In the genomic region with DNA sequence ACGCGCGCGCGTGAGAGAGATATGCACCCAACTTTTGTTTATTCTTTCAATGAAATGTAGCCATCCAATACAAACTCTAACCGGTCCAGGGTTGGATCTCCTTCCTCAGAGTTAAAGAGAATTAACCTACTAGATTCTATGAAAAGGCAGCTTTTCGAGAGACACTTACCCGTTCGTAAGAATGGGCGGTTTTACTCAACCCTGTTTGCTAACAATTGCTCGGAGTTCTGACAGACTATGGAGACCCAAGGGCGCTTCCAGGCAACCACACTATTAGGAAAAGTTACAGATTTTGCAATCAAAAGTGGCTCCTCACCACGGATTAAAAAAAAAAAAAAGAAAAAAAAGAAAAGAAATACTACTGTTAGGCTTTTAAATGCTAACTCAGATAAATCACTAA, we compare ENCODE assay signal across 8 mouse cellular contexts. TPM values are rescaled to one million over a fixed set of nuclear protein-coding genes. Genes with fewer than 3 reads are reported as not detected.
DNase-seq lines count a peak whose midpoint lies in the region; ATAC-seq and TF ChIP-seq lines count a peak whose summit lies in the region.

No protein-coding gene starts in this region.

- no peaks in the 10 kb centered on the region for H3K36me3 ChIP-seq in spleen, adult 2 months (ENCODE audit: control insufficient read depth, insufficient read depth, low read length)
- no peaks in the 10 kb centered on the region for H3K36me3 ChIP-seq in forebrain, embryonic 16.5 days (ENCODE audit: control insufficient read depth, insufficient read depth)
- no peaks in the 10 kb centered on the region for H3K36me3 ChIP-seq in liver, embryonic 14.5 days (replicated peaks; ENCODE audit: control insufficient read depth, insufficient read depth, low read depth)
- H3K36me3 ChIP-seq in stomach, embryonic 16.5 days (ENCODE audit: control insufficient read depth, insufficient read depth, low read length): no peaks in the 10 kb centered on the region

- TF ChIP-seq EP300 in liver, embryonic 14.5 days (IDR thresholded peaks at IDR 0.05; ENCODE audit: low read depth): no peak

- peaks cover 6% of the 10 kb centered on the region for H3K27me3 ChIP-seq in spleen, adult 2 months (ENCODE audit: control insufficient read depth, insufficient read depth, low read length)
- H3K27me3 ChIP-seq in forebrain, embryonic 16.5 days (replicated peaks; ENCODE audit: control insufficient read depth, insufficient read depth, low read length): no peaks in the 10 kb centered on the region
- peaks cover 24% of the 10 kb centered on the region for H3K27me3 ChIP-seq in liver, embryonic 14.5 days (ENCODE audit: control insufficient read depth, insufficient read depth, low read length)
- H3K27me3 ChIP-seq in stomach, embryonic 16.5 days (ENCODE audit: control insufficient read depth, insufficient read depth, low read length): no peaks in the 10 kb centered on the region

- peak overlapping the region; percentile 74 for H3K4me2 ChIP-seq in forebrain, embryonic 16.5 days (ENCODE audit: low read length)
- H3K4me2 ChIP-seq in liver, embryonic 14.5 days (ENCODE audit: low read depth): peak overlapping the region; percentile 62
- peak overlapping the region; percentile 79 for H3K4me2 ChIP-seq in stomach, embryonic 16.5 days (ENCODE audit: low read depth, low read length)

- 0 out of 2 replicates have a peak overlapping the region, but pooled peaks have one; percentile 35 for H3K27ac ChIP-seq in spleen, adult 2 months (ENCODE audit: insufficient read depth, low read length)
- H3K27ac ChIP-seq in forebrain, embryonic 16.5 days (ENCODE audit: low read length): no peak overlapping the region
- H3K27ac ChIP-seq in liver, embryonic 14.5 days: no peak overlapping the region
- peak overlapping the region; percentile 93 for H3K27ac ChIP-seq in stomach, embryonic 16.5 days (ENCODE audit: low read length)

- no peak overlapping the region for H3K9ac ChIP-seq in forebrain, embryonic 16.5 days (replicated peaks; ENCODE audit: low read depth, low read length)
- no peak overlapping the region for H3K9ac ChIP-seq in liver, embryonic 14.5 days (replicated peaks)
- peak overlapping the region; percentile 84; the same call in 1 of the 2 replicates for H3K9ac ChIP-seq in stomach, embryonic 16.5 days (ENCODE audit: low read length)

- peaks cover 11% of the 10 kb centered on the region for H3K4me1 ChIP-seq in spleen, adult 2 months (ENCODE audit: control insufficient read depth, insufficient read depth, insufficient read length)
- peaks cover 9% of the 10 kb centered on the region; the same call in 1 of the 2 replicates for H3K4me1 ChIP-seq in forebrain, embryonic 16.5 days (replicated peaks; ENCODE audit: control insufficient read depth, insufficient read depth, low read length)
- no peaks in the 10 kb centered on the region; a peak in 1 of 4 replicates for H3K4me1 ChIP-seq in liver, embryonic 14.5 days (replicated peaks; ENCODE audit: control insufficient read depth in 2 of 2, insufficient read depth in 2 of 2, low read length in 1 of 2)
- peaks cover 6% of the 10 kb centered on the region; the same call in 1 of the 2 replicates for H3K4me1 ChIP-seq in stomach, embryonic 16.5 days (ENCODE audit: control insufficient read depth, insufficient read depth, low read length)

- no peak for TF ChIP-seq CTCF in spleen, adult 2 months (IDR thresholded peaks at IDR 0.05; ENCODE audit: extremely low read depth, insufficient read depth, insufficient read length, insufficient replicate concordance)
- TF ChIP-seq CTCF in liver, embryonic 14.5 days (IDR thresholded peaks at IDR 0.05; ENCODE audit: low read depth): no peak

- no peak for ATAC-seq in forebrain, embryonic 16.5 days
- no peak for ATAC-seq in liver, embryonic 14.5 days (ENCODE audit: insufficient read depth)
- ATAC-seq in stomach, embryonic 16.5 days (ENCODE audit: insufficient read depth, low FRiP score): no peak
- ATAC-seq in erythroblast, adult 5-6 weeks (replicated peaks; ENCODE audit: low FRiP score, poor library complexity, severe bottlenecking): no peak

- 69% methylated on average over 13 of the region's 13 CpGs for WGBS in spleen, adult 2 months
- 4% methylated on average over 13 of the region's 13 CpGs for WGBS in forebrain, embryonic 16.5 days
- 26% methylated on average over 13 of the region's 13 CpGs for WGBS in liver, embryonic 14.5 days (ENCODE audit: insufficient replicate concordance)
- 6% methylated on average over 13 of the region's 13 CpGs for WGBS in stomach, embryonic 16.5 days

- no peak for TF ChIP-seq POLR2A in spleen, adult 2 months (IDR thresholded peaks at IDR 0.05; ENCODE audit: low read depth, low read length)

- no peaks in the 10 kb centered on the region for H3K9me3 ChIP-seq in forebrain, embryonic 16.5 days (ENCODE audit: control insufficient read depth, low read length)
- H3K9me3 ChIP-seq in liver, embryonic 14.5 days (ENCODE audit: control insufficient read depth, low read length): no peaks in the 10 kb centered on the region
- H3K9me3 ChIP-seq in stomach, embryonic 16.5 days (replicated peaks; ENCODE audit: control insufficient read depth, low read length): no peaks in the 10 kb centered on the region

- H3K4me3 ChIP-seq in spleen, adult 2 months (ENCODE audit: extremely low read depth, insufficient read depth, insufficient read length): no peak overlapping the region
- H3K4me3 ChIP-seq in forebrain, embryonic 16.5 days (replicated peaks; ENCODE audit: low read length): peak overlapping the region; percentile 79
- H3K4me3 ChIP-seq in liver, embryonic 14.5 days (ENCODE audit: insufficient read depth in 1 of 2, low read depth in 2 of 2, low read length in 2 of 2): no peak overlapping the region
- peak overlapping the region; percentile 79 for H3K4me3 ChIP-seq in stomach, embryonic 16.5 days (replicated peaks; ENCODE audit: low read length)

- DNase-seq in spleen, adult 2 months (ENCODE audit: low read depth in 1 of 2, low spot score in 2 of 2): no peak
- DNase-seq in spleen, postnatal 14 days (ENCODE audit: low spot score in 2 of 2): no peak
- no peak for DNase-seq in liver, embryonic 14.5 days (ENCODE audit: low read depth in 3 of 3, low spot score in 3 of 3)
- no peak for DNase-seq in frontal cortex, adult 2 months (ENCODE audit: extremely low spot score in 1 of 2, low spot score in 1 of 2)
- no peak for DNase-seq in left cerebral cortex, postnatal 4 days

- intact Hi-C loops in left cerebral cortex, postnatal 4 days (cut with DNase I): no loop called here

RNA-seq across cellular contexts. Expression of a gene that starts 0.5 kb away (rescaled TPM):
- 12.0 and 12.9 TPM in 2 replicates for polyA plus RNA-seq in spleen, adult 2 months (2012; rRNA removed)
- 4.5 and 6.2 TPM in 2 replicates for polyA plus RNA-seq in forebrain, embryonic 16.5 days (2015; fragmentation: Nextera tagmentation; extraction: Ambion mirVana)
- 2.7 and 2.8 TPM in 2 replicates for polyA plus RNA-seq in liver, embryonic 14.5 days (2012; rRNA removed)
- polyA plus RNA-seq in liver, embryonic 14.5 days (2014; fragmentation: Nextera tagmentation; extraction: Ambion mirVana): 5.7 and 6.1 TPM in 2 replicates
- polyA plus RNA-seq in stomach, embryonic 16.5 days (2015; fragmentation: Nextera tagmentation; extraction: Ambion mirVana): 20.0 and 21.3 TPM in 2 replicates
- 2.5 and 2.7 TPM in 2 replicates for total RNA-seq in erythroblast, adult 5-6 weeks (2015; ENCODE audit: low replicate concordance)
- total RNA-seq in erythroblast, adult 5-6 weeks (2017; ENCODE audit: low replicate concordance): 2.2 and 6.4 TPM in 2 replicates
- 3.6 and 3.8 TPM in 2 replicates for polyA plus RNA-seq in frontal cortex, adult 2 months (2012; rRNA removed)
- 10 to 100 TPM; 14.8 to 14.9 TPM for total RNA-seq in left cerebral cortex, postnatal 4 days (2021)

Comparison
In these comparisons a context has a peak if more than half of its experiments do, and no peak if none do; other contexts are left out.
1. H3K27ac ChIP-seq: peak in spleen, adult 2 months (single experiment) and stomach, embryonic 16.5 days (single experiment); none in forebrain, embryonic 16.5 days (single experiment) and liver, embryonic 14.5 days (single experiment).
2. H3K4me3 ChIP-seq: peak in forebrain, embryonic 16.5 days (single experiment) and stomach, embryonic 16.5 days (single experiment); none in spleen, adult 2 months (single experiment) and liver, embryonic 14.5 days (0 of 2).
3. Peak in every context shown above with its lines, with median percentiles within 50 percentile points of each other: H3K4me2 ChIP-seq.